Mouse (Mus musculus): ENCODE results near the gene Cops9. TPM values are rescaled to one million over a fixed set of nuclear protein-coding genes. Genes with fewer than 3 reads are reported as not detected.

The Cops9 gene
- total and polyA plus RNA-seq, 3 experiments: 144 to 241 (median 215) TPM

DNA sequence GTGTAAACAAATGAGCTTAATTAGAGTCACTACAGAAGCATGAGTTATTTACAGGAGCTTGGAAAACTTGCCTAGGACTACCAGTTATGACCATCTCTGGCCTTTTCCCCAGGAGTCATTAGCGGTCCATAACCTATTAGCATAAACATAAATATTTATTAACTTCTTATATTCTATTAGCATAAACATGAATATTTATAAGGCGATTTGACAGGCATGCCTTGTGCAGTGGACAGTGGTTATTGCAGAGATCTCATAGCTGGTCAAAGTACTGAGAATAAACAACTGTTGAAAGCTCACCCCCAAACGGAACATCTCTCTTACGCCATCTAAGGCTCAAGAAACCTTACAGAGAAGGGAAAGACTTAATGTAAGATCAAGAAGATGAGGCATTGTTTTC, 28.6 kb downstream of the Cops9 start:
- WGBS: 45% methylated on average over 4 of the region's 4 CpGs
- H3K4me1 ChIP-seq (ENCODE audit: control insufficient read depth, insufficient read depth, low read length): no peaks in the 10 kb centered on the region
- H3K36me3 ChIP-seq (ENCODE audit: control insufficient read depth, insufficient read depth, low read length): no peaks in the 10 kb centered on the region
- intact Hi-C loops (cut with DNase I): loop anchor here (5.0 kb wide), 1 partner anchor 651 kb away; no protein-coding TSS in a partner anchor
- H3K27me3 ChIP-seq (ENCODE audit: control insufficient read depth, insufficient read depth, low read length): 0 out of 2 replicates have a peak, but pooled peaks cover 1% of the 10 kb centered on the region
- no peak for DNase-seq
- no peak overlapping the region for H3K9ac ChIP-seq (ENCODE audit: low read depth, low read length)
- H3K4me3 ChIP-seq: no peak overlapping the region
- TF ChIP-seq CTCF (IDR thresholded peaks at IDR 0.05): no peak
- TF ChIP-seq EP300 (IDR thresholded peaks at IDR 0.05; ENCODE audit: insufficient read depth, low read depth, low read length): no peak
- no peak for TF ChIP-seq POLR2A (IDR thresholded peaks at IDR 0.05; ENCODE audit: insufficient read depth, low read depth, low read length)
- no peaks in the 10 kb centered on the region for H3K79me2 ChIP-seq (replicated peaks; ENCODE audit: control insufficient read depth, insufficient read depth, low read length)
- H3K27ac ChIP-seq: no peak overlapping the region

DNA sequence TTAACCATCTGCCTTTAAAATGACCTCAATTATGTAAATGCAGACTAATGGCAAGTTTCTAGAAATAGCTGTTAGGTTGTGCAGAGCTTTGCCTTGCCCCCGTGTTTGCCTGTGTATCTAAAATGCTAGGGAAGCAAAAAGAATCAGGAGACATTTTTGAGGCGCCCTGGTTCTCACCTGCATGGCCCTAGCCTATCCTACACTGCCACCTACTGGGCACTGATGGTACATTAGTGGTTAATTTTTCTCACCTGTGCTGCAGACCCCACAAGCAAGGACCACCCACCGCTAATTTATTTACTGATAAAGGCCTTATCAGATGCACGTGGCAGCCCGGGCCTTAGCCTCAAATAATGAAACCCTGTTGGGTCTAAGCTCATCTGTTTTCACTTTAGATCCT, 30.8 kb downstream of the Cops9 start:
- TF ChIP-seq POLR2A (IDR thresholded peaks at IDR 0.05; ENCODE audit: insufficient read depth, low read depth, low read length): no peak
- TF ChIP-seq CTCF (IDR thresholded peaks at IDR 0.05): peak; percentile 91
- intact Hi-C loops (cut with DNase I): loop anchor here (2.0 to 5.0 kb wide), 3 partner anchors 90 to 1088 kb away; no protein-coding TSS in a partner anchor
- peak; percentile 16 to 40 for DNase-seq
- Histone ChIP-seq H3K4me1 (ENCODE audit: control insufficient read depth, insufficient read depth, low read length) (no peaks in the 10 kb centered on the region), H3K9ac (ENCODE audit: low read depth, low read length) (no peak overlapping the region), H3K36me3 (ENCODE audit: control insufficient read depth, insufficient read depth, low read length) (no peaks in the 10 kb centered on the region), H3K4me3 (no peak overlapping the region), H3K79me2 (replicated peaks; ENCODE audit: control insufficient read depth, insufficient read depth, low read length) (no peaks in the 10 kb centered on the region), H3K27me3 (ENCODE audit: control insufficient read depth, insufficient read depth, low read length) (0 out of 2 replicates have a peak, but pooled peaks cover 1% of the 10 kb centered on the region), H3K27ac (no peak overlapping the region)
- WGBS: 6% methylated on average over 5 of the region's 5 CpGs

DNA sequence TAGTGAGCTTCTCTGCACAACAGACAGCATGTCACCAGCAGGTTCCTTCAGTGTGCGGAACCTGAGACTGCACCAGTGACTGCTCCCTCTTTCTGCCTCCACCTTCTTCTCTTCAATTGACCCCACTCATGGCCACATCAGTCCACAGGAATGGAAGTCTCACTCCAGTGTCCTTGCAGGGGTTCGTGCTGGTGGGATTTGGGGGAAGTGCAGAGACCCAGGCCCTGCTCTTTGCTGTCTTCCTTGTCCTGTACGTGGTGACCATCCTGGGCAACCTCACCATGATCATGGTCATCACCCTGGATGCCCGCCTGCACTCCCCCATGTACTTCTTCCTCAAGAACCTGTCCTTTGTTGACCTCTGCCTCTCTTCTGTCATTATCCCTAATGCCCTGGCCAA, 34.1 kb downstream of the Cops9 start:
- H3K36me3 ChIP-seq (ENCODE audit: control insufficient read depth, insufficient read depth, low read length): no peaks in the 10 kb centered on the region
- no peaks in the 10 kb centered on the region for H3K4me1 ChIP-seq (ENCODE audit: control insufficient read depth, insufficient read depth, low read length)
- no peaks in the 10 kb centered on the region for H3K79me2 ChIP-seq (replicated peaks; ENCODE audit: control insufficient read depth, insufficient read depth, low read length)
- no peak for DNase-seq
- WGBS: 63% methylated on average over 4 of the region's 4 CpGs
- no peak overlapping the region for H3K27ac ChIP-seq
- 0 out of 2 replicates have a peak, but pooled peaks cover 1% of the 10 kb centered on the region for H3K27me3 ChIP-seq (ENCODE audit: control insufficient read depth, insufficient read depth, low read length)
- no peak overlapping the region for H3K4me3 ChIP-seq
- intact Hi-C loops (cut with DNase I): no loop called here
- no peak overlapping the region for H3K9ac ChIP-seq (ENCODE audit: low read depth, low read length)
- no peak for TF ChIP-seq POLR2A (IDR thresholded peaks at IDR 0.05; ENCODE audit: insufficient read depth, low read depth, low read length)
- TF ChIP-seq CTCF (IDR thresholded peaks at IDR 0.05): no peak
- TF ChIP-seq EP300 (IDR thresholded peaks at IDR 0.05; ENCODE audit: insufficient read depth, low read depth, low read length): no peak

DNA sequence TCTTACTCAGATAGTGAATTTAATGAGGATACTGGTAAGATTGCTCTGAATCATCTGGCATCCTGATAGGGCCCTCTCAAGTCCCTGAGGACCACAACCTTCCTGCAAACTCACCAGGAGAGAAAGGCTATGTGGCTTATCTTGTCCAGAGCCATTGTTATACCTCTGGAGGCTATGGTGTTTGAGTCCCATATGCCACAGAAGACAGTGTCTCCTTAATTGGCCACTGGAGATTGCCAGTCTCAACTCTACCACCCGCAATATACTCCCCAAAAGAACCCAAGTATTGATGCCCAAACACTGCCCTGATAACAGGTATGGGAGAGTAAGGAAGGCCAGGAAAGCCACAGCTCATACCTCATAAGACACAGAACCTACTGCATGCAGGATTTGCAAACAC, 36.3 kb downstream of the Cops9 start, which contains the start of gene Olfr1410:
Olfr1410 (plus strand) TSS at position 301 of the 400 bp plus-strand sequence.
- Histone ChIP-seq H3K4me1 (ENCODE audit: control insufficient read depth, insufficient read depth, low read length) (no peaks in the 10 kb centered on the region), H3K4me3 (no peak within 1 kb of the TSS), H3K27ac (no peak within 1 kb of the TSS), H3K27me3 (ENCODE audit: control insufficient read depth, insufficient read depth, low read length) (0 out of 2 replicates have a peak, but pooled peaks cover 1% of the 10 kb centered on the region), H3K36me3 (ENCODE audit: control insufficient read depth, insufficient read depth, low read length) (no peaks in the 10 kb centered on the region), H3K79me2 (replicated peaks; ENCODE audit: control insufficient read depth, insufficient read depth, low read length) (no peaks in the 10 kb centered on the region), H3K9ac (ENCODE audit: low read depth, low read length) (no peak within 1 kb of the TSS)
- TF ChIP-seq CTCF (IDR thresholded peaks at IDR 0.05) (no peak), POLR2A (IDR thresholded peaks at IDR 0.05; ENCODE audit: insufficient read depth, low read depth, low read length) (no peak), EP300 (IDR thresholded peaks at IDR 0.05; ENCODE audit: insufficient read depth, low read depth, low read length) (no peak)
- intact Hi-C loops (cut with DNase I): no loop called here
- no peak for DNase-seq
- 69% methylated on average over 1 of the region's 1 CpGs for WGBS

DNA sequence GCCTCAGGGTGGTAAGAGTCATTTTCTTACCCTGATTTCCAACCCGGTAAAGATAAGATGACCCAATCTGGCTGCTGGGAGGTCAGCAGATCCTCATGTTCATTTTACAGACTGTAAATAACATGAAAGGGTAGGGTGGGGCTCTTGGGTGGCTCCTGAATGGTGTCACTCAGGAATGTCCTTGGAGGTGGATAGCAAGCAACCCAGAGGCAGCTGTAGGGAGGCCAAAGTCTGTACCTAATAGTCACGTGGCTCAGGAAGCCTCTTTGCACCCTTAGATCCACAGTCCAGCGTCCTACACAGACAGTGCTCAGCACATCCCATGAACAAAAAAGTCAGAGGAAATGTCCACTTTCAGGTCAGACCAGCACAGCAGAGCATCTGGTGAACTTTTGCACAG, 45.8 kb downstream of the Cops9 start:
- H3K36me3 ChIP-seq (ENCODE audit: control insufficient read depth, insufficient read depth, low read length): no peaks in the 10 kb centered on the region
- 62% methylated on average over 3 of the region's 3 CpGs for WGBS
- H3K4me3 ChIP-seq: no peak overlapping the region
- H3K27me3 ChIP-seq (ENCODE audit: control insufficient read depth, insufficient read depth, low read length): no peaks in the 10 kb centered on the region
- no peak overlapping the region for H3K27ac ChIP-seq
- H3K9ac ChIP-seq (ENCODE audit: low read depth, low read length): no peak overlapping the region
- no peaks in the 10 kb centered on the region for H3K79me2 ChIP-seq (replicated peaks; ENCODE audit: control insufficient read depth, insufficient read depth, low read length)
- intact Hi-C loops (cut with DNase I): no loop called here
- DNase-seq: no peak
- TF ChIP-seq EP300 (IDR thresholded peaks at IDR 0.05; ENCODE audit: insufficient read depth, low read depth, low read length) (no peak), POLR2A (IDR thresholded peaks at IDR 0.05; ENCODE audit: insufficient read depth, low read depth, low read length) (no peak), CTCF (IDR thresholded peaks at IDR 0.05) (no peak)
- H3K4me1 ChIP-seq (ENCODE audit: control insufficient read depth, insufficient read depth, low read length): no peaks in the 10 kb centered on the region

DNA sequence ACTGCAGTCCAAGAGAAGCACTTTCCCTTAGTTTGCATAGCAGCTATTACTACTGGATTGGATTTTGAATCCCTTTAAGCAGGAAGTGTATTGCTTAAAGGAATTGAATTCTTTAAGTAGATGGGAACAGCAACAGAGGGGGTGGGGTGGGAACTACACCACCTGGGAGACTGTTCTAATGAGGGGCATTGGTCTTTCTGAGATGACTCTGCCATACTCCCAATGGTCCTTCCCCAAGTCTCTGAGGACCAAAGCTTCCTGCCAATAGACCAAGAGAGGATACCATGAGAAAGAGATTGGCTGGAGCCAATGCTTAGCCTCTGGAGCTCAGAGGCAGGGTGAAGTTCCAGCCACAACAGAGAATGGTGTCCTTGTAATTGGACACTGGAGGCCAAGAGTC, 47.7 kb downstream of the Cops9 start, which contains the start of gene Olfr1411:
Olfr1411 (plus strand) TSS at position 301 of the 400 bp plus-strand sequence.
- Histone ChIP-seq H3K4me3 (no peak within 1 kb of the TSS), H3K4me1 (ENCODE audit: control insufficient read depth, insufficient read depth, low read length) (no peaks in the 10 kb centered on the region), H3K79me2 (replicated peaks; ENCODE audit: control insufficient read depth, insufficient read depth, low read length) (no peaks in the 10 kb centered on the region), H3K27ac (no peak within 1 kb of the TSS), H3K27me3 (ENCODE audit: control insufficient read depth, insufficient read depth, low read length) (no peaks in the 10 kb centered on the region), H3K36me3 (ENCODE audit: control insufficient read depth, insufficient read depth, low read length) (no peaks in the 10 kb centered on the region), H3K9ac (ENCODE audit: low read depth, low read length) (no peak within 1 kb of the TSS)
- TF ChIP-seq CTCF (IDR thresholded peaks at IDR 0.05) (no peak), POLR2A (IDR thresholded peaks at IDR 0.05; ENCODE audit: insufficient read depth, low read depth, low read length) (no peak), EP300 (IDR thresholded peaks at IDR 0.05; ENCODE audit: insufficient read depth, low read depth, low read length) (no peak)
- no peak for DNase-seq
- intact Hi-C loops (cut with DNase I): no loop called here

Other genes starting within 250 kb of the Cops9 start
- 1,000 to 10,000 TPM in 1 of 2 experiments, 100 to 1,000 TPM in 1; 856 to 1,030 TPM for gene Ndufa10, start 168.1 kb downstream of the Cops9 start, total RNA-seq (2021)
- 558 and 706 TPM in 2 replicates for gene Ndufa10, start 168.1 kb downstream of the Cops9 start, polyA plus RNA-seq (2012; rRNA removed)
- gene Olfr1416, start 156.9 kb downstream of the Cops9 start, total RNA-seq (2021): not detected
- gene Olfr1416, start 156.9 kb downstream of the Cops9 start, polyA plus RNA-seq (2012; rRNA removed): not detected in 2 replicates
- gene Olfr1415, start 145.9 kb downstream of the Cops9 start, total RNA-seq (2021): not detected
- gene Olfr1415, start 145.9 kb downstream of the Cops9 start, polyA plus RNA-seq (2012; rRNA removed): not detected in 2 replicates
- not detected for gene Olfr1414, start 123.3 kb downstream of the Cops9 start, total RNA-seq (2021)
- gene Olfr1414, start 123.3 kb downstream of the Cops9 start, polyA plus RNA-seq (2012; rRNA removed): not detected in 2 replicates
- not detected for gene Olfr1413, start 70.7 kb downstream of the Cops9 start, total RNA-seq (2021)
- not detected in 2 replicates for gene Olfr1413, start 70.7 kb downstream of the Cops9 start, polyA plus RNA-seq (2012; rRNA removed)
- gene Olfr1412, start 56.2 kb downstream of the Cops9 start, total RNA-seq (2021): not detected
- not detected in 2 replicates for gene Olfr1412, start 56.2 kb downstream of the Cops9 start, polyA plus RNA-seq (2012; rRNA removed)
- gene Olfr1411, start 47.6 kb downstream of the Cops9 start, total RNA-seq (2021): not detected
- not detected in 2 replicates for gene Olfr1411, start 47.6 kb downstream of the Cops9 start, polyA plus RNA-seq (2012; rRNA removed)
- not detected for gene Olfr1410, start 36.2 kb downstream of the Cops9 start, total RNA-seq (2021)
- gene Olfr1410, start 36.2 kb downstream of the Cops9 start, polyA plus RNA-seq (2012; rRNA removed): not detected in 2 replicates
- gene Olfr12, start 24.2 kb downstream of the Cops9 start, total RNA-seq (2021): not detected
- gene Olfr12, start 24.2 kb downstream of the Cops9 start, polyA plus RNA-seq (2012; rRNA removed): not detected in 2 replicates
- gene Otos, start 6.9 kb upstream of the Cops9 start, total RNA-seq (2021): not detected
- gene Otos, start 6.9 kb upstream of the Cops9 start, polyA plus RNA-seq (2012; rRNA removed): not detected in 2 replicates
- 100 to 1,000 TPM; 428 to 505 TPM for gene Gpc1, start 189.7 kb upstream of the Cops9 start, total RNA-seq (2021)
- 249 and 279 TPM in 2 replicates for gene Gpc1, start 189.7 kb upstream of the Cops9 start, polyA plus RNA-seq (2012; rRNA removed)